ENCODE assay signal across 14 mouse cellular contexts in genomic region chr15:92634044-92634610, GRCm38 (mm10).
DNase-seq lines count a peak whose midpoint lies in the region; ATAC-seq and TF ChIP-seq lines count a peak whose summit lies in the region.
"Had no signal": no experiment of that assay in that cellular context is flagged by ENCODE, and none has a peak within 500 bp of the region (broad histone marks: within the 10 kb centered on the region; RNA-seq: fewer than 3 reads in every experiment).

No protein-coding gene starts in this region.

- no peak for ATAC-seq in erythroid progenitor cell, adult 5-6 weeks (replicated peaks; ENCODE audit: low FRiP score, poor library complexity, severe bottlenecking)
- ATAC-seq: inflammation-experienced regulatory T-cells, adult 6 months had no signal

- no peak for DNase-seq in gastrocnemius, adult 2 months
- DNase-seq in gastrocnemius, adult 8-10 months (ENCODE audit: low spot score in 2 of 2), result no peak
- peak; percentile 22 to 45 for DNase-seq in right cerebral cortex, adult 2 months (ENCODE audit: low spot score in 2 of 2)
- no peak for DNase-seq in right cerebral cortex, postnatal 4 days
- DNase-seq in heart, postnatal 14 days, result peak; percentile 22 to 33
- no peak for DNase-seq in natural killer cell, adult 2 months (ENCODE audit: low spot score in 2 of 2)
- no peak for DNase-seq in urinary bladder, adult 2 months (ENCODE audit: low spot score)
- DNase-seq: cerebellum, postnatal 25 days; liver, embryonic 13.5 days had no signal

- no peak overlapping the region for H3K27ac ChIP-seq in gastrocnemius, adult 2 months
- H3K27ac ChIP-seq: embryonic facial prominence, embryonic 15.5 days; liver, embryonic 13.5 days; macrophage; stomach, embryonic 15.5 days had no signal

- intact Hi-C loops in gastrocnemius, adult 2 months (cut with DNase I), result no loop called here
- intact Hi-C loops in heart, postnatal 14 days (cut with DNase I), result no loop called here

- TF ChIP-seq CTCF in gastrocnemius, adult 2 months (IDR thresholded peaks at IDR 0.05), result no peak

- H3K4me3 ChIP-seq in gastrocnemius, adult 2 months, result peak overlapping the region; percentile 34
- H3K4me3 ChIP-seq: embryonic facial prominence, embryonic 15.5 days; liver, embryonic 13.5 days; stomach, embryonic 15.5 days had no signal

Comparison
In these comparisons a context has a peak if more than half of its experiments do, and no peak if none do; other contexts are left out.
1. DNase-seq: peak in right cerebral cortex, adult 2 months (2 of 2) and heart, postnatal 14 days (2 of 2); none in gastrocnemius, adult 2 months (single experiment), gastrocnemius, adult 8-10 months (0 of 2), right cerebral cortex, postnatal 4 days (single experiment), natural killer cell, adult 2 months (0 of 2) and urinary bladder, adult 2 months (single experiment).